Mouse (Mus musculus): Measurements from ENCODE around the gene Zbtb26. TPM values are rescaled to one million over a fixed set of nuclear protein-coding genes. Genes with fewer than 3 reads are reported as not detected.
A peak's percentile ranks its signal among the peaks of the same experiment; 100 is the strongest.

Gene Zbtb26
- 7.7 and 8.3 TPM in 2 replicates for polyA plus RNA-seq (2012; rRNA removed)

GRCm38 (mm10) chr2:37442611-37443591 lies at the start of gene Zbtb26, which contains the start of the genes Zbtb6 and Rabgap1:
Gene Zbtb26, minus strand, starts transcription at chr2:37443135.
Gene Zbtb6, minus strand, starts transcription at chr2:37443171.
Gene Rabgap1, plus strand, starts transcription at chr2:37443279.
- Histone ChIP-seq H3K4me1 (ENCODE audit: control insufficient read depth, insufficient read depth, low read length) (no peaks in the 10 kb centered on the region), H3K4me3 (replicated peaks; ENCODE audit: insufficient read depth, low read depth, low read length) (peak within 1 kb of the TSS; percentile 78), H3K27me3 (ENCODE audit: control insufficient read depth, insufficient read depth, low read length) (no peaks in the 10 kb centered on the region), H3K27ac (ENCODE audit: insufficient read depth, low read length) (peak within 1 kb of the TSS; percentile 80)
- WGBS = under 1% methylated on average over 51 of the region's 51 CpGs
- TF ChIP-seq CTCF (IDR thresholded peaks at IDR 0.05; ENCODE audit: borderline replicate concordance, insufficient read depth, low read depth, low read length) (no peak), POLR2A (IDR thresholded peaks at IDR 0.05; ENCODE audit: borderline replicate concordance, insufficient read depth, low read length) (peak; percentile 84)
- peak; percentile 95 for DNase-seq

DNA sequence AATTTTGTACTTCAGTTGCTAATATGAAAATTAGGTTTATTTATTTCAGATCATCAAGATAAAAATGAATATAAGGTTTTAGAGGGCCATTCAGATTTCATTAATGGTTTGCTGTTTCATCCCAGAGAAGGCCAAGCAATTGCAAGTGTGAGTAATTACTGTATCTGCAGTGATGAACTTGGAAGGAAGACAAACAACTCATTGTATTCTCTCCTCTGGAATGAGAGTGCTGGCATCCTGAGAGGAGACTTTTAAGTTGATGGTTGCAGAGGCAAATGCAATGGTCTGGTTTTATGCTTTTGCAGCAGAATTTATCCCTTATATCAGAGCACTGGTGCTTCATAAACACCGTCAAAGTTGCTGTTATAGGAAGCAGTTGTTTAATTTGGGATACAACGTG lies 46.0 kb upstream of the Zbtb26 start:
- no peak for TF ChIP-seq CTCF (IDR thresholded peaks at IDR 0.05; ENCODE audit: borderline replicate concordance, insufficient read depth, low read depth, low read length)
- TF ChIP-seq POLR2A (IDR thresholded peaks at IDR 0.05; ENCODE audit: borderline replicate concordance, insufficient read depth, low read length) = no peak
- DNase-seq = no peak
- 98% methylated on average over 2 of the region's 2 CpGs for whole genome bisulfite sequencing
- Histone ChIP-seq H3K4me3 (replicated peaks; ENCODE audit: insufficient read depth, low read depth, low read length) (no peak overlapping the region), H3K27me3 (ENCODE audit: control insufficient read depth, insufficient read depth, low read length) (no peaks in the 10 kb centered on the region), H3K27ac (ENCODE audit: insufficient read depth, low read length) (no peak overlapping the region), H3K4me1 (ENCODE audit: control insufficient read depth, insufficient read depth, low read length) (no peaks in the 10 kb centered on the region)

DNA sequence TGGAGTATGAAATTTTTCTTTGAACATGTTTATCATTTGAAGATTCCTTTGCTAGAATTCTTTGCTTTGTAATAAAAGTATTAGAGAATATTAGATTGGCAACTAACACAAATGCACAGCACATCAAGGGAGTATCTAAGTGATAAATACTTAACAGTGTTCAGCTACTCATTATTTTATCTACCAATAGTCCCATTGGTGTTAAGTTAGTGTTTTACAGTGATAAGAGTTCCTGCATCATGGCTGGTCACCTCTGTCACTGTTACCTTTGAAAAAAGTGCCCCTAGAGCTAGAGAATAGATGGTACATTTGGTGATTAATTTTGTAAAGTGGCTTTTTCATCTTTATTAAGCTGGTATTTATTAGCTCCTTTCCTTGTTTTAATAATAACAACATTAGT lies 43.5 kb upstream of the Zbtb26 start:
- TF ChIP-seq POLR2A (IDR thresholded peaks at IDR 0.05; ENCODE audit: borderline replicate concordance, insufficient read depth, low read length) (no peak), CTCF (IDR thresholded peaks at IDR 0.05; ENCODE audit: borderline replicate concordance, insufficient read depth, low read depth, low read length) (no peak)
- Histone ChIP-seq H3K27me3 (ENCODE audit: control insufficient read depth, insufficient read depth, low read length) (no peaks in the 10 kb centered on the region), H3K4me1 (ENCODE audit: control insufficient read depth, insufficient read depth, low read length) (no peaks in the 10 kb centered on the region), H3K4me3 (replicated peaks; ENCODE audit: insufficient read depth, low read depth, low read length) (no peak overlapping the region), H3K27ac (ENCODE audit: insufficient read depth, low read length) (no peak overlapping the region)
- no peak for DNase-seq

DNA sequence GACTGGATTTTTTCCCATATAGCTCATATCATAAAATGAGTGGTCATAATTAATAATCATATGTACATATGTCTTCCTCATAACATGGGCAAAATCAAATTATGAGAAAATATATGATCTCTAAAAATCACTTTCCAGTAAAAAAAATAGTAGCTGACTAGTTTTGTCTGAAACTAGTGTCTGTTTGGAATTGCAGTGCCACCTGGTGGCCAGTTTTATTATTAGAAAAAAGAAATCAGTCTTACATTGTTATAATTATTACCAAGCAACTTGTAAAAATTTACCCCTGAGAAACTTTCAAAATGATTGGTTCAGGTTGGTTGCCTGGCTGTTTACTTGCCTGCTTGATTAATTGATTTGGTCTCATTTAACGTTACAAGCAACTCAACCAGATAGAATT lies 42.4 kb upstream of the Zbtb26 start:
- TF ChIP-seq CTCF (IDR thresholded peaks at IDR 0.05; ENCODE audit: borderline replicate concordance, insufficient read depth, low read depth, low read length) (no peak), POLR2A (IDR thresholded peaks at IDR 0.05; ENCODE audit: borderline replicate concordance, insufficient read depth, low read length) (no peak)
- Histone ChIP-seq H3K4me1 (ENCODE audit: control insufficient read depth, insufficient read depth, low read length) (no peaks in the 10 kb centered on the region), H3K27me3 (ENCODE audit: control insufficient read depth, insufficient read depth, low read length) (no peaks in the 10 kb centered on the region), H3K4me3 (replicated peaks; ENCODE audit: insufficient read depth, low read depth, low read length) (no peak overlapping the region), H3K27ac (ENCODE audit: insufficient read depth, low read length) (no peak overlapping the region)
- peak in 1 of 2 experiments; percentile 29 for DNase-seq
- 89% methylated on average over 1 of the region's 1 CpGs for WGBS

DNA sequence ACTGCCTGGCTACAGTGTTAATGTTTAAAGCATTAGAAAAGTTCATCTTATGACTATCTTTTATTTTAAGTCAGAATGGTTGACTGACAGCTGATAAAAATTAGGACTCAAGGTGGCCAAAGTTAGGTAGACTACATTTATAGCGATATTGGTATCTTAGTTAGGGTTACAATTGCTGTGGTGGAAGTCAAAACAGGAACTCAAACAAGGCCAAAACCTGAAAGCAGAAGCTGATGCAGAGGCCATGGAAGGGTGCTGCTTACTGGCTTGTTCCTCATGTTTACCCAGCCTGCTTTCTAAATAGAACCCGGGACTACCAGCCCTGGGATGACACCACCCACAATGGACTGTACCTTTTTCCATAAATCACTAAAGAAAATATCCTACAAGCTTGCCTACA lies 41.2 kb upstream of the Zbtb26 start:
- 89% methylated on average over 2 of the region's 2 CpGs for WGBS
- no peak overlapping the region for H3K27ac ChIP-seq (ENCODE audit: insufficient read depth, low read length)
- DNase-seq = no peak

GRCm38 (mm10) chr2:37480039-37480438 lies 37.1 kb upstream of the Zbtb26 start:
- TF ChIP-seq CTCF (IDR thresholded peaks at IDR 0.05; ENCODE audit: borderline replicate concordance, insufficient read depth, low read depth, low read length) (no peak), POLR2A (IDR thresholded peaks at IDR 0.05; ENCODE audit: borderline replicate concordance, insufficient read depth, low read length) (no peak)
- Histone ChIP-seq H3K4me1 (ENCODE audit: control insufficient read depth, insufficient read depth, low read length) (no peaks in the 10 kb centered on the region), H3K27ac (ENCODE audit: insufficient read depth, low read length) (no peak overlapping the region), H3K27me3 (ENCODE audit: control insufficient read depth, insufficient read depth, low read length) (no peaks in the 10 kb centered on the region), H3K4me3 (replicated peaks; ENCODE audit: insufficient read depth, low read depth, low read length) (no peak overlapping the region)
- 96% methylated on average over 2 of the region's 2 CpGs for WGBS
- no peak for DNase-seq

More for the DNA sequence above, 41.2 kb upstream of the Zbtb26 start:
- H3K27me3 ChIP-seq (ENCODE audit: control insufficient read depth, insufficient read depth, low read length) = no peaks in the 10 kb centered on the region
- H3K4me1 ChIP-seq (ENCODE audit: control insufficient read depth, insufficient read depth, low read length) = no peaks in the 10 kb centered on the region
- H3K4me3 ChIP-seq (replicated peaks; ENCODE audit: insufficient read depth, low read depth, low read length) = no peak overlapping the region
- TF ChIP-seq POLR2A (IDR thresholded peaks at IDR 0.05; ENCODE audit: borderline replicate concordance, insufficient read depth, low read length) (no peak), CTCF (IDR thresholded peaks at IDR 0.05; ENCODE audit: borderline replicate concordance, insufficient read depth, low read depth, low read length) (no peak)

- Histone ChIP-seq H3K27me3 (ENCODE audit: control insufficient read depth, insufficient read depth, low read length) (no peaks in the 10 kb centered on the region), H3K4me3 (replicated peaks; ENCODE audit: insufficient read depth, low read depth, low read length) (no peak overlapping the region), H3K27ac (ENCODE audit: insufficient read depth, low read length) (no peak overlapping the region), H3K4me1 (ENCODE audit: control insufficient read depth, insufficient read depth, low read length) (no peaks in the 10 kb centered on the region)
- no peak for TF ChIP-seq CTCF (IDR thresholded peaks at IDR 0.05; ENCODE audit: borderline replicate concordance, insufficient read depth, low read depth, low read length)
- no peak for TF ChIP-seq POLR2A (IDR thresholded peaks at IDR 0.05; ENCODE audit: borderline replicate concordance, insufficient read depth, low read length)
- DNase-seq = no peak
Observed at GRCm38 (mm10) chr2:37479559-37479958, 36.6 kb upstream of the Zbtb26 start.

DNA sequence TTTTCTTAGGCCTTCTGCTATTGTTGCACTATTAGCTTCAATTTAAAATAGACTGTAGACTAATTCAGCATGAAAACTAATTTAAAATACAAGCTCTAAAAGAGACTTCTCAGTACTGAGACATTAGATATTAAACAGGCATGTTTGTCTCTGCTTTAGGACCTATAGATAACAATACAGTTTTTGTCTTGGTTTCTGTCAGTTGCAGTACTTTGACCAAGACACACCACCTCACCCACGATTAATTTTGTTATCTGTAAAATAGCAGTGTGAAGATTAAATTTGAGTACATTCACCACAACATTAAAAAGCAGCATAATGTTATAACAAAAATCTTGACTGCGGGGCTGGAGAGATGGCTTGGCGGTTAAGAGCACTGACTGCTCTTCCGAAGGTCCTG lies 23.3 kb upstream of the Zbtb26 start:
- H3K27ac ChIP-seq (ENCODE audit: insufficient read depth, low read length) = no peak overlapping the region
- H3K4me3 ChIP-seq (replicated peaks; ENCODE audit: insufficient read depth, low read depth, low read length) = no peak overlapping the region
- DNase-seq = no peak
- TF ChIP-seq POLR2A (IDR thresholded peaks at IDR 0.05; ENCODE audit: borderline replicate concordance, insufficient read depth, low read length) (no peak), CTCF (IDR thresholded peaks at IDR 0.05; ENCODE audit: borderline replicate concordance, insufficient read depth, low read depth, low read length) (no peak)
- no peaks in the 10 kb centered on the region for H3K27me3 ChIP-seq (ENCODE audit: control insufficient read depth, insufficient read depth, low read length)
- H3K4me1 ChIP-seq (ENCODE audit: control insufficient read depth, insufficient read depth, low read length) = no peaks in the 10 kb centered on the region
- 95% methylated on average over 4 of the region's 4 CpGs for WGBS

Measured in cerebellum, adult 2 months (tissue).